Mouse (Mus musculus) cerebellum, adult 8-10 months (tissue): ENCODE results near the gene Pygm.

Experiments
- DNase-seq: peaks from one replicate; pipeline ENCODE4 v3.0.0; 2022

Pygm gene

DNA sequence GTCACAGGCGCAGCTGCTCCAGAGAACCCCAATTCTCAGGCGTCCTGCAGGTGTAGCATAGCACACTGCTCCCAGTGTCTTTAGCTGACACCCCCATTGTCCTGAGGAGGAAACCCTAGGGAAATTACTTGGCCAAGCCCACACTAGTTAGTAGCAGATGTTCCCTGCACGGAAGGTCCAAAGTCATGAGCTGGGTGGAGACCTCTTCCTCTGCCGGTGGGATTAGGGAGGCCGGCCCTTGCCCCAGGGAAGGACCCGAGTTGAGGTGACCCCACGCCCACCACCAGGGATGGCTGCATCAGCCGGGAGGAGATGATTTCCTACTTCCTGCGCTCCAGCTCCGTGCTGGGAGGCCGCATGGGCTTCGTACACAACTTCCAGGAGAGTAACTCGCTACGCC is 28.6 kb downstream of the Pygm start:
- no peak for DNase-seq

DNA sequence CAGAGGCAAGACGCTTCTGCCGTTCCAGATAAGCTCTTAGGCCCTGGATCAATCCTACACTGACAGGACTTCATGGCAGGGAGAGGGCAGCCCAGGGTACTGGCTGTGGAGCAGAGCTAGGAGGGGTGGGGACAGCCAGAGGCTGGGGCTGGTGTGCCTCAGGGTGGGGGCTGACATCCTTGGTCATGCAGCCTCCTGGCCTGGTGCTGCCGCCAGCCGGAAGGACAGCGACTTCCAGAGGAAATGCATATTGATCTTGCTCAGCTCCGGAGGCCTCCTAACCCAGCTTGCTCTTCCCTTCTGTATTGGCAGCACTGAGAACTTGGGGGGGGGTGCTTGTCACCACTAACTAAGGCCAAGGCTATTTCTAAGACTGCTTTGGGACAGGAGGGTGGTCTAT is 31.3 kb downstream of the Pygm start:
- no peak for DNase-seq

DNA sequence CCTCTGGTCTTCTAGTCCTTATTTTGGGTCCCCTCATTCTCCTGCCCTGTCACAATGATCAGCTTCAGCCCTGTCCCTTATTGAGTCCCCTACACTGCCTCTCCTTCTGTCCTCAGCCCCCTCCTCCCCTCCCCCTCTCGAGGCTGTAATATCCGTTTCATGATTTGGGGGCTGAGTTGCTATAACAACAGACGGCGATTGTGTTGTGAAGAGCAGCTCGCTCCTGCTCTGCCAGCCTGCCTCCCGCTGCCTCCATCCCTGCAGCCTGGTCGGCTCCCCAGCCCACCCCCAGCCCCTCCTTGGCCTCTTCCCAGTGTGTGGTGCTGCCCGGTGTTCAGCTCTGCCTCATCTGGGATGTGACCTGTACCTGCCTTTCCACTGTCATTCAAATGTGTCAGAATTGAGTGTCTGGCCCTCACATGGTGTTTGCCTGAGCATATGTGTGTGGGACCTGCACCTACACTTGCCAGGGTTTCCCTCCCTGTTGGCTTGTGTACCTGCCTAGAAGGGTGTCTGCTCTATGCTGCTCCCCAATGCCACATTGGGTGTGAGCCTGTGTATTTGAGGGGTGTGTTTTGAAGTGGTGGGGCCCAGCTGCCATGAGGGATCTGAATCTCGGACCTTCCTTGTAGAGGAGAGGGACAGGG is 32.0 kb downstream of the Pygm start:
- no peak for DNase-seq

DNA sequence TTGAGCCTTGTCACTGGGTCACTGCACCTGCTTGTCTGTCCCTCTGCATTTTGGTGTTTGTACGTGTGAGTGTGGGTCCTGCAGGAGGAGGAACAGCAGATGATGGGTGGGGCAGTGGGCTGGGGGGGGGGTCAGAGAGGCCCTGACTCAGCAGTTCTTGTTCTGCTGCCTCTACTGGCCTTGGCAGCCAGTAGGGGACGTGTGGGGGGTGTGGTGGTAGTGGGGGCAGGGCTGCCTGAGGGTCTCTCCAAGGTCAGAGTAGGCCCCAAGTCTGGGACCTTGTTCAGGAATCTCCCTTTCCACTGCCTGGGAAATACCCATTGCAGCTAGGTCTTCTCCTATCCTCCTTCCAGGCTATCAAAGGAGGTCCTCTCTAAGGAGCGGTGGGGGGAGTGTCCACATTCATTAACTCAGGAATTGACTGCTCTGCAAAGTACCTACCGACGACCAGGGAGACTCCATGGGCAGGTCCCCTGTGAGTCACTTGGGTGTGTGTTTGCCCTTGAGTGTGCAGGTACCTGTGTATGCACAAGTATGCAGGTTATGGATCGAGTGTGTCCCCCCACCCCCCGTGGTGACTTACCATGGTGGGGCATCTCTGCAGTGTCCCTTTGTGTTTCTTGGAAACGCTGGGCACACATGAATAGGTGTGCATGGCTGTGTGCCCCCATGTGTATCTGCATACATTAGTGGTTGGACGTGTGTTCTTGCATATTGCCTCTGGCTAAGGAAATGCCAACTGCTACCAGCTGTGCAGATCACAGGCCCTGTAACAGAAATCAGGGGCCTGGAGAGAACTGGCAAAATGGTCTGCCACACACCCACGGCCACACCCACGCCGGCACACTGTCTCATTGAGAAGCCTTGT is 32.9 kb downstream of the Pygm start:
- no peak for DNase-seq

DNA sequence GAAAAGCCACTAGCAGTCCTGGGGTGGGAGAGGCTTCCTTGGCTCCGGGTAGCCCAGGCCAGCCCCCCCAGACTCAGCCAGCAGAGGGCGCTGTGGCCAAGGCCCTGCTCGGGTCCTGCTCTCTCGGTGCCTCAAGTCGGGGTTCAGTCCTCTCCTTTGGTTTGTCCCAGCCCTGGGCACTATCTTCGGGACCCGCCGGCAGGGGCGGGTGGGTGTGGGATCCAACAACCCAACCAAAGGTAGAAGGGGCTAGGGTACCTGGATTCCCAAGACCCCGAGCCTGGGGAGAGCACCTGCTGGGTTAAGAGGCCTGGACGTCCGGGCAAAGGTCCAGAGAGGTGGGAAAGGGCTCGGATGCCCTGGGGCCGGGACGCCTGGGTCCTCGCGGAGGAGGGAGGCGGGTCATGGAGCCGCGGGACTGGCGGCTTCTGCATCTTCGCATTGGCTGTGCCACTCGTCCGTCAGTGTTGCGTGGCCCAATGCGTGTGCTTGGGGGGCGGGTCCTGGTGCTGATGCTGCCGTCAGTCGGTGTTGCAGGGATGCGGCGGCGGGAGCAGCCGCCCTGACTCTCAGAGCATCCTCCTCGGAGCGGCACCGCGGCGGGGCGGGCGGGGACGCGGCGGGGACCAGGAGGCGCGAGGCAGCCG is 34.2 kb downstream of the Pygm start, which contains the start of gene Nrxn2:
Gene Nrxn2 (plus strand): TSS at position 499 of the 647 bp plus-strand sequence.
- peak; percentile 95 for DNase-seq

DNA sequence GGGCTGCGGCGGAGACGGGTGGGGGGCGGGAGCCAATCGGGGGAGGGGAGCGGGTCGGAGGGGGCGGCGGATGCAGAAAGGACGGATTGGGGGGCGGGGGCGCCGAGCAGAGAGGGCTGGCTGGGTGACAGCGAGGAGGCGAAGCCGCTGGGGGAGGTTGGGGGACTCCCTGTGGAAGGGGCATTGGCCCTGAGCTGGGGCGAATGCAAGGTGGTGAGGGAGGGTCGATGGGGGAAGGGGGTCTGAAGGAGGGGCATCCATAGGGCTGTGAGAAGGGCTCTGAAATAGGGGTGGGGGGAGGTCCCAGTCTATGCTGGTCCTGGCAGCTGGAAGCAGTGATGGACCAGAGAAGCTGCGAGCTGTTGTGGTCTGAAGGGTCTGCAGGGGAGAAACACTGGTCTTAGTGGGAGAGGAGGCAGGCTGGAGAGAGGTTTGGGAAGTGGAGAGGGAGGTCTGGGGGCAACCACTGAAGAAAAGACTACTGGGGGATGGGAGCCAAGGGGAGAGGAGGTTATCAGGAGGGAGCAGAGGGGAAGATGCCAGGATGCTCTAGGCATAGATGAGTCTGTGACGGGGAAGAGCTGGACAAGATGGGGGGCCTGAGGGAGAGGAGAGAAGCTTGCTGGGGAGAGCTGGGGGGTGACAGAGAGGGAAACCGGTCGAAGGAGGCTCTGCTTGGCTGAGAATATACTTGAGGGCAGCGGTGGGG is 34.9 kb downstream of the Pygm start:
- DNase-seq: no peak

DNA sequence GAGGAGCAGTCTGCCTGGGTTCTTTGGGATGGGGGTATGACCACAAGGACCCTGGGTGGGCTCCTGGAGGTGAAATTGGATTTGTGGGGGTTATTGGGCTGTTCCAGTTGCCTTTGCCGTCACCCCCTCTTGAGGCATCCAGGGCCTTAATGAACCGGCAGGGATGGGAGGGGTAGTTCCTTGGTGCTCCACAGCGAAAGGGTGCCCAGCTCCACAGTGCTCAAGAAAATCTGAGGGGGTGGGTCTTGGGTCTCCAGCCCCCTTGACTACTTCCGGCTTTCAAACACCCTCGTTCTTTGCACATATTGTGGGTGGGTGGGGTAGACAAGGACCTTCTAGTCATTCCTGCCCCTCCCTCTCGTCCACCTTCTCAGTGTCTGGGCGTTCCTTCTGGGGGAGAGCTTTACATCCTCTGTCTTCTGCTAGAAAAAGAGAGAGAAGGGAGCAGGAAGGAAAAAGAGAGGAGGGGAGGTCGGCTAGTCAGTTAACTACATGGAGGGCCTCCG is 35.7 kb downstream of the Pygm start:
- no peak for DNase-seq

DNA sequence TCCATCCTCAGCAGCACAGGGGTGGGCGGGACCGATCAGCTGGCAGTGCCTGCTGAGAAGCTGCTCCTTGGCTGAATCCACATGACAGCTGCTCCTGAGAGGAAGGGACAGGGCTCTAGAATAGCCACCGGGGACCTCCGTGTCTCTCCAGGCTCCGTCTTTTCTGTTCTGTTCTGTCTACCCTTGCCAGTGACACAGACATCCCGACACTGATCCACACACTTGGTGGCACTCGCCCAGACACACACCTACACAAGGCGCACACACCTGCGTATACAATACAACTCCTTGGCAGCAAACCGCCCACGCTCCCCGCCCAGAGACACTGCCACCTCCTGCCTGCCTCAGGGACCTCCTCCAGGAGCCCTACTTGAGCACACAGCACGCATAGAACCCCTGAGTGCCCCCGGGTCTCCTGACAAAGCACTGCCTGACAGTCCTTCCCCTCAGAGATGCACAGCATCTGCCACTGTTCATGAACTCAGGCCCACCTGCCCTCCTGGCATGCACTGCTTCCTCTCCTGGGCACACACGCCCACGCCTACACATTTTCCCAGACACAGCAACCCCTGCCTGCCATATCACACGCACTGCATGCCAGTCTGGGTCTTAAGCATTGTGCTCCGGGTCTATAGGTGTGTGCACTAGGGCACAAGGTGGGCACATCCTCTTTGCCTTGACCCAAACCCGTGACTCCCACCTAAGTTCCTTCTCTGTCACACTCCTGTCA is 36.4 kb downstream of the Pygm start:
- DNase-seq: no peak

DNA sequence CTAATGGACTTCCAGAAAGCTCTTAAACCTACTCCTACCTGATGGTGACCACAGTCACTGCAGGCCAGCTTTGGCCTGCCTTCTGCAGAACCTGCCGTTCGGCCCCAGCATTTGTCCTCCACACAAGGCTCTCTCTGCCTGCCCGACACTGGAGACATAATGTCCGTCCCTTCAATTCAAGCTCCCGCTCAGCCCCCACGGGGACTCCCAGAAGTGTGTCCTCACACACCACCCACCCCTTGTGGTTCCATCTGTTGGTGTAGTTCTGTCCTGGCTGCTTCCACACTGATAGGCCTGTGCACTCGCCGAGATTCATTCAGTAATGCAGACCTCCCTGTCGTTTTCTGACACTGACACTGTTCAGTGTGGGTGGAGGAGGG is 37.0 kb downstream of the Pygm start:
- no peak for DNase-seq

DNA sequence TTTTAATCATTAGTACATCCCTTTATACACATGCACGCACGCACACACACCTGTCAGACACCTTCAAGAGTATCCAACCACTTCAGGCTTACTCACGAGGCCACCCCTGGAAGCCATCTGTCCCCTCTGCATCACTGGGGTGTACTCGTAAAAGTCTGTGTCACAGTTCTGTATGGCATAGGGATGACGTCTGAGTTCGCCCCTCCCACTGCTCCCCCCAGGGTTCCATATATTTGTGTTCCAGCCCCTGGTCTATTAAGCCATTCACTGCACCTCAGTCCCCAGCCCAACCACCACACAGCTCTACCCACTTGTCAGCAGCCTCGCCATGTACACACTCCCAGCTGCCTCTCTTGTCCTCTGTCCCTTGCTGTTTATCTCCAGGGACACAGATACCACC is 37.8 kb downstream of the Pygm start:
- DNase-seq: no peak

DNA sequence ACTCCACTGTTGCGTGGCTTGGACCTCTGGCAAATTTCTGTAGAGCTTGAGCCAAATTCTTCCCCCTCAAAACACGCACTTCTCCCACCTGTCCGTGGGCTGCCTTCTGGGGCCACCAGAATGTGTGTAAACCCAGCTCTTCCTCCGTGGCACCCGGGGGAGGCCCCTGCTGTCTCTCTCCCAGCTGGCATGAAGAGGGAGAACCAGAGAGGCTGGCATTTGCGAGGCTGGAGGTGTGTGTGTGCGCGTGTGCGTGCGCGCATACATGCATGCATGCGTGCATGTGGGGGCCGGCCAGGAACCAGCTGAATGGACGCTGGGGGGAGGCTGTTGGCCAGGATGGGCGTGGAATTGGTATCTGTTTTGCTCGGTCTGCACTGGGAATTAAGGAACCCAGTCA is 39.0 kb downstream of the Pygm start:
- DNase-seq: no peak

DNA sequence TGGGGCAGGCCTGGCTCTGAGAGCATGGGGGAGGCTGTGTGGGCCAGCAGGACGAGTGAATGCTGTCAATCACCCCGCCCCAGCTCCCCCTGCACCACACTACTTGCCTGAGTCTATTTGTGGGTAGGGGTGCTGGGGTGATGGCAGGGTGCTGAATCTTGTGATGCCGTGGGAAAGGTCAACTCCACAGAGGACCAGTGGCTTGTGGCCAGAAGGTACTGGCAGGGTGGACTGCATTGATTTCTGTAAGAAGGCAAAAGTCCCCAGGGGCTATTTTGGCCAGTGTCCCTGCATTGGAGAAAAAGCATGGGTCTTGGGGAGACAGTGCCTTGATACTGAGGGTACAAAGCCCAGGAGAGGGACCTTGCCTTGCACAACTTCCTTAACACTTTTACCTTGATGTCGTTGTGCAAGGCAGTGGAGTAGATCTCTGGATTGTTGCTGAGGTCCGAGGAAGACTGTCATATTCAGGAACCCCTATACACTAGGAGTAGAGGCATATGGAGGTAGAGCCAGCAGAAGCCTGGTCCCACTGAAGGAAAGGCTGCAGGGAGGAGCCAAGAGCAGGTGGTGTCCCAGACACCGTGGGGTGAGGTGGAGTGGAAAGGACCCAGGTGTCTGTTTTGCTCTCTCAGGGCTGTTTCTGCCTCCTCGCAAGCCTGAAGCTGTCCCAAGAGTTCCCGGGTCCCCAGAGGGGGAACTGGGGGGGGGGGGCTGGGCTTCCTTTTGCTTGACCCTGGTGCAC is 40.1 kb downstream of the Pygm start:
- DNase-seq: no peak

DNA sequence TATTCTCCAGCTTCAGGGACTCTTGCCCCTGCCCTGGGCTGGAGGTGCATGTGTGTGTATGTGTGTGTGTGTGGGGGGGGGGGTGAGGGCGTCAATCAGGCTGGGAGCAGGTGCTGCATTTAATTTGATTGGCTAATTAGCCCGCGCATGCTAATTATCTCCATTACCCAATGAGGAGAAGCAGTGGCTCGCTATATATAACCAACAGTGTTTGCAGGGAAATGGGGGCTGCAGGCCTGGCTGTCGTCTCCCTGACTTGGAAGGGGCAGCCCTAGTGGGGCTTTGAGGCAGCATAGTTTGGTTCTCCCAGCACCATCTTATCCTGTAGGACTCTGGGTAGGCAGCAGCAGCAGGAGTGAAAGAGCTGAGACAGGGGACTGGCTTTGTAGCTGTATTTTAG is 41.4 kb downstream of the Pygm start:
- DNase-seq: no peak

DNA sequence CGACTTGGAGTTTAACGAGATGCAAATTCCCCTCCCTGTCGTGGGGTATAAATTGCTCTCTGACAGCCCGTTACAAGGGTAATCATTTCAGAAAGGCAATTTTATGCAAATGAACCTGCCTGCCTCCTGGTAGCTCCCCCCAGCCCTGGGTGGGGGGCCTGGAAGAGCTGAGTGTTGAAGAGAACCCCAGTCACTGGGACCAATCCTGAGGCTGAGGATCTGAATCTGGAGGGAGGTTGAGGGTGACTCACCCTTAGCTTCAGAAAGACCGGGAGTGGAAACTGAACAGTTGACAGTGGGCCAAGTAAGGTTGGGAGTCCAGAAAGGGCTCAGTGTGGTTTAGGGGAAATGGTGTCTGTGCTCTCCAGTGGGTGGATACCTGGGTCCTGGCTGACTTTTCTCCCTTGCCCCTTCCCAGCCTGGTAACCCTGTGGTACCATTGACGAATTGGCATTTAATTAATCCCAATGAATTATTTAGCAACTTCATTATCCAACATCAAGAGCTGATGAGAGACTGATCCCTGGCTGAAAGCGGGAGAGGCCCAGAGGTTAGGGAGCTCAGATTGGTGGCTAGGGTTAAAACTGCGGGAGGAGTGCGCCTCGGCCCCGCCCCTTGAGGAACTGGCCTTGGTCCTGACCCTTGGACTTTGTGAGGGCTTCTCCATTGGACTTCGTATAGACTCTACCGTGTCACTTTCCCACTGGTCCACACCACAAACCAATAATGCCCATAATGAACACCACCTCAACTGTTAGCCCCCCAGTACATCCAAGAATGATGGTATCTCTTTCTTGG is 42.7 kb downstream of the Pygm start:
- DNase-seq: no peak

DNA sequence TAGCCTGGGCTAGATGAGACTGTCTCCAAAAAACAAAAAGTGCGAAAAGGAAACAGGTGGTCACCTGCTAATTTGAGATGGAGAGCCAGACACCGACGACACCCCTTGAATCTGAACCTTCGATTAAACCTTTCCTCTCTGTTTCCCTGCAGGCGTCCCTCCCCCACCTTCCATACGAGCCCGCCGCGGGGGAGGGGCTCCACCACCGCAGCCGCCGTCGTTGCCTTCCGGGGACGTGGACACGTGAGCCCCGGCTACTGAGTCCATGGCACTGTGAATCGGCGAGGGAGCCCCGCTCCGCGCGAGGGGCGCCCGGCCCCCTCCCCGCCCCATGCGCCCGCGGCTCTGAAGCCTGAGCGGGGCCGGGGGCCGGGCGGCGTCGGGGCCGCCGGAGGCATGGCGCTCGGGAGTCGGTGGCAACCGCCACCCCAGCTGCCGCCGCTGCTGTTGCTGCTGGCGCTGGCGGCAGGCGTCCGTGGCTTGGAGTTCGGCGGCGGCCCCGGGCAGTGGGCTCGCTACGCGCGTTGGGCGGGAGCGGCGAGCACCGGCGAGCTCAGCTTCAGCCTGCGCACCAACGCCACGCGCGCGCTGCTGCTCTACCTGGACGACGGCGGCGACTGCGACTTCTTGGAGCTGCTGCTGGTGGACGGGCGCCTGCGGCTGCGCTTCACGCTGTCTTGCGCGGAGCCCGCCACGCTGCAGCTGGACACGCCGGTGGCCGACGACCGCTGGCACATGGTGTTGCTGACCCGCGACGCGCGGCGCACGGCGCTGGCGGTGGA is 43.6 kb downstream of the Pygm start:
- DNase-seq: no peak

DNA sequence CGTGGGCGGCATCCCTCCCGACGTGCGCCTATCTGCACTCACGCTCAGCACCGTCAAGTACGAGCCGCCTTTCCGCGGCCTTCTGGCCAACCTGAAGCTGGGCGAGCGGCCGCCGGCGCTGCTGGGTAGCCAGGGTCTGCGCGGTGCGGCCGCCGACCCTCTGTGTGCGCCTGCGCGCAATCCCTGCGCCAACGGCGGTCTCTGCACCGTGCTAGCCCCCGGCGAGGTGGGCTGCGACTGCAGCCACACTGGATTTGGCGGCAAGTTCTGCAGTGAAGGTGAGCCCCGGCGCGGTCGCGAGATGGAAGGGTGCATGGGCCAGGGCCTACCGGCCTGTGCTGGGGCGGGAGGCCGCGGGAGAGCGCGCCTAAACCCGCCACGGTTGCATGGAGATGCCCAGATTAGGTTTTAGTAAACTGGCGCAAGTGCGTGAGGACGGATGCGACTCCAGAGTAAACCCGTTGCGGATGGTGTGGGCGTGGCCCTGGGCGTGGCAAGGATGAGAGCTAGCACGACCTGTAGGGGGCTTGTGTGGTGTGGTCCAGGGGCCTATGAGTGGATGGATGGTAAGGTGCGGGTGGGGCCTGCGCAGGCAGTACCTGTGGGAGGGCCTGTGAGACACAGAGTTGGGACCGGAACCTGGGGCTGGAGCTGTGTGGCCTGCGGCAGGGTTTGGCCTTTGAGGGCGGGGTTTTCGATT is 44.5 kb downstream of the Pygm start:
- no peak for DNase-seq

DNA sequence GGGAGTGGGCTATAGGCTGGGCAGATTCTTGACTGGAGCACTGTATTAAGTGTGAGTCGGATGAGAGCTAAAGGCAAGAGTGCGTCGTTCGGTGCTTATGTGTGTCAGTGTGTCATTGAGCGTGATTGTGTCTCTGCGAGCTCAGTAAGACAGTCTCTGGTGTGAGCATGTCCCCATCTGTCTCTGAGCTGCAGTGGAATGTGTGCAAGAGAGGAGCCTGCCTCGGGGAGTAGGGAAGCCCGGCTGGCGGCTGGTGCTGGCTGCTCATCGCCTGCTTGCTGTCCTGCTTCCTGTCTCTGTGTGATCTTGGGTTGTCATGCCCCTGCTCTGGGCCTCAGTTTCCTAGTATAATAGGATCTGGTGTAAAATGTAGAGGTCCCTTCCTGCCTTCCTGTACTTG is 58.8 kb downstream of the Pygm start:
- no peak for DNase-seq

DNA sequence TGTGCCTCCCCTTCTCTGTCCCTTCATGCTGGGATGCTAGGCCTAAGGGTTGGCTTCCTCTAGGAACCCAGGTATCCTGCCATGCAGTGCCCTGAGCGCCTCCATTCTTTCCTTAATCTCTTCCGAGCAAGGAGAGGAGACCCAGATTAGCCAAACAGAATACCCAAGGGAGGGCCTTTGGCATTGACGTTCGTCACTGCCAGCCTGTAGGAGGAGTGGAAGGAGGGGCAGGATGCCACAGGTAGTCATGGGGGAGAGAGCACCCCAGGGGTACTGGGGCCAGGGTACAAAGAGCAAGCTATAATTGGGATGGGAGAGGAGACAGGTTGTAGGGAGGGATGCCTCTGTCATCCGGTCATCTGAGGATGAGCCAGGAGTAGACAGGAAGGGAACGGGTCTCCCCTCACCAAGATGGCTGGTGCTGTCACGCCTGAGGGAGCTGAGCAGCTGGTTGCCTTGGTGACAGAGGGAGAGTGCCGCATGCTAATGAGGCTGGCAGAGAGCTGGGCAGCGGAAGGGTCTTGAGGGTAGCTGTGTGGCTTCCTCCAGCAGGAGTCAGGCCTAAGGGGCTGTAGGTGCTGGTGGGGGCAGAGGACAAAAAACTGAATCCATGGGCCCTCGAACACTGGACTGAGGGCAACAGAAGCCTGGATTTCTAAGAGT is 61.7 kb downstream of the Pygm start:
- no peak for DNase-seq
